Mouse (Mus musculus) frontal cortex, postnatal 10 days (tissue): ENCODE measurements around the gene Peg12.

Experiments used
- DNase-seq, 2 experiments: peaks; one replicate each; pipeline ENCODE4 v3.0.0; 2022; ENCODE audit warnings: low spot score in 2 of 2, mixed read lengths in 1 of 2

The Peg12 gene

GRCm38 (mm10) chr7:62463878-62464755 lies at the start of gene Peg12:
Peg12 (minus strand) TSS chr7:62464510.
- DNase-seq: peak; percentile 17 to 38

- DNase-seq: no peak
Measured at GRCm38 (mm10) chr7:62486139-62486538, 21.8 kb upstream of the Peg12 start.

GRCm38 (mm10) chr7:62463007-62463877 lies 1.1 kb downstream of the Peg12 start:
- peak in 1 of 2 experiments; percentile 19 for DNase-seq

GRCm38 (mm10) chr7:62462229-62463006 lies 1.9 kb downstream of the Peg12 start:
- DNase-seq: no peak

GRCm38 (mm10) chr7:62452353-62452752 lies 12.0 kb downstream of the Peg12 start:
- no peak for DNase-seq

- no peak for DNase-seq
Measured at GRCm38 (mm10) chr7:62445431-62446165, 18.7 kb downstream of the Peg12 start.

GRCm38 (mm10) chr7:62436394-62436793 lies 27.9 kb downstream of the Peg12 start:
- DNase-seq: no peak

GRCm38 (mm10) chr7:62433243-62433642 lies 31.1 kb downstream of the Peg12 start:
- no peak for DNase-seq

- peak in 1 of 2 experiments; percentile 11 for DNase-seq
Measured at GRCm38 (mm10) chr7:62428337-62428736, 36.0 kb downstream of the Peg12 start.

GRCm38 (mm10) chr7:62423210-62423609 lies 41.1 kb downstream of the Peg12 start:
- no peak for DNase-seq

- no peak for DNase-seq
Measured at GRCm38 (mm10) chr7:62420566-62420965, 43.7 kb downstream of the Peg12 start.

GRCm38 (mm10) chr7:62419493-62420360 lies 44.6 kb downstream of the Peg12 start, which contains the start of gene Mkrn3:
Mkrn3 (minus strand) TSS chr7:62420139.
- DNase-seq: peak; percentile 66 to 76

- peak in 1 of 2 experiments; percentile 3 for DNase-seq
Measured at GRCm38 (mm10) chr7:62419105-62419492, 45.2 kb downstream of the Peg12 start.

- DNase-seq: no peak
Measured at GRCm38 (mm10) chr7:62418346-62418745, 46.0 kb downstream of the Peg12 start.

- no peak for DNase-seq
Measured at GRCm38 (mm10) chr7:62416173-62416572, 48.1 kb downstream of the Peg12 start.

GRCm38 (mm10) chr7:62415222-62415621 lies 49.1 kb downstream of the Peg12 start:
- no peak for DNase-seq
